Mouse (Mus musculus) cerebellum, postnatal 14 days (tissue): ENCODE measurements around the gene Gm20873.
"Not testable (repeated sequence)": the region's sequence is repeated elsewhere in the genome, so short reads cannot be mapped to it uniquely, and the experiment has no call there.

Experiments
- DNase-seq, 2 experiments: peaks; one replicate each; pipeline ENCODE4 v3.0.0; 2021; ENCODE audit warnings: mixed read lengths in 2 of 2

Gene Gm20873

DNA sequence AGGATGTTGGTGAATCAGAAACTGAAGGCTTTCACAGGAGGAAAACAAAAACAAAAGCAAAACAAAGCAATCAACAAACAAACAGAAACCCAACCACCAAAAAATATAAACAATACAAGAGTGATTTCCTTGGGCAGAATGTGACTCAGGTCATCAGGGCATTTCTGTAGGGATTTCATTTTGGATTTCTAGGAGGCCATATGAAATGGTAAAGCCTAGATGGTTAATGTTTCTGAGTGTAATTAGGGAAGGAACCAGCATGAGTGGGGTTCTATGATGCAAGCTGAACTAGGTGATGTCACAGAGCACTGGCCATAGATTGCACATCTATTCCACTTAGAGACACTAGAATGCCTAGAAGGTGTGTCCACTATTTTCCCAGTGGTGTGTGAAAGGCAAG, at the start of gene Gm20873:
TSS of gene Gm20873 (plus strand) at position 301 of the 400 bp plus-strand sequence.
- not testable (repeated sequence) for DNase-seq

DNA sequence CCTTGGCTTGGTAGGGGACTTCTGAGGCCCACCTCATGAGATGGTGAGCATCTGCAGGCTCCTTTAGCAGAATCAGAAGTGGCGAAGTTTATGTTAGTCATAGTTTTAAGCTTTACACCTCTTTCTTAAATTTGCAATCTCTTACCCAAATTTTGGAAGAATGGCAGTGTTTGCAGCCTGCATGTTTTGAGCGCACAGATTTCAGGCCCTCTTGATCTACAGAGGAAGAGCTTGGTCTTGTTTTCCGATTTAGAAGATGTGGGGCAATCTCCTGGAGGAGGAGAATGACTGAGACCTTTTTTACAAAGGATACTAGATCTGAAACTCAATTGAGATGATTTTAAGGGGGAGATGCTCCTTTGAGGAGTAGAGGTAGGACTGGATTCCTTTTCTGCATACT, 29.0 kb upstream of the Gm20873 start, which contains the start of gene Gm21746:
TSS of gene Gm21746 (minus strand) at position 101 of the 400 bp plus-strand sequence.
- not testable (repeated sequence) for DNase-seq
